Mouse (Mus musculus): ENCODE results near the gene Elmo2. TPM values are rescaled to one million over a fixed set of nuclear protein-coding genes. Genes with fewer than 3 reads are reported as not detected.

Gene Elmo2
- polyA plus RNA-seq, 1 experiment from 2014 or later, result 82.3 TPM

DNA sequence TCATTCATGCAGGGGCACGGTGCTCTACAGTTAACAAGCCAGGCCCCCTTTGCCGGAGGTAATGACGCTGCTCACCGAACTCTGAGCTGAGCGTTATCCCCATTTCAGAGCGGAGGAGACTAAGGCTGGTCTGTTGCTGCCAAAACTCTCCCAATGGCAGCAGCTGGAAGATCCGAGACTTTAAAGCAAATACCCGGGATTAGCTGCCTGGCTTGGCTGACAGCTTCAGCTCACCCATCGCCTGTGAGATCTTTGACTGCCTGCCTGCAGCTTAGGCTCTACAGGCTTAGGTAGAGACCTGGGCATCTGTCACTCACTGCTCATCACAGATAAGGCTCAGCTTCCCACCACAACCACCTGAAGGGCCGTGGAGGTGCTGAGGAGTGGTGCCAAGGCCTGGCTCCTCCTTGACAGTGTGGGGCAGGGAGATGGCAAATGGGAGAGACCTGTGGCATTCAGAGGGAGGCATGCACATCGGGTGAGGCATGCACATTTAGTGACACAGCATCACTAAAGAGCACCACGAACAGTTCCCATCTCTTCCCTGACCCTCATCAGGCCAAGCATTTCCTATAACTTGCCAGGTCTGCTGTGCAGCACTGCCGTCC is 15.4 kb downstream of the Elmo2 start:
- H3K27me3 ChIP-seq, result no peaks in the 10 kb centered on the region
- no peak for ATAC-seq (replicated peaks; ENCODE audit: low FRiP score)
- no peak overlapping the region for H3K4me3 ChIP-seq (replicated peaks)
- H3K36me3 ChIP-seq, result peaks cover 95% of the 10 kb centered on the region
- H3K4me1 ChIP-seq, result peaks cover 70% of the 10 kb centered on the region
- H3K9me3 ChIP-seq (replicated peaks), result no peaks in the 10 kb centered on the region
- H3K4me2 ChIP-seq, result peak overlapping the region; percentile 1; the same call in 1 of the 2 replicates
- no peak overlapping the region for H3K9ac ChIP-seq
- WGBS, result 59% methylated on average over 13 of the region's 13 CpGs
- H3K27ac ChIP-seq, result peak overlapping the region; percentile 48

DNA sequence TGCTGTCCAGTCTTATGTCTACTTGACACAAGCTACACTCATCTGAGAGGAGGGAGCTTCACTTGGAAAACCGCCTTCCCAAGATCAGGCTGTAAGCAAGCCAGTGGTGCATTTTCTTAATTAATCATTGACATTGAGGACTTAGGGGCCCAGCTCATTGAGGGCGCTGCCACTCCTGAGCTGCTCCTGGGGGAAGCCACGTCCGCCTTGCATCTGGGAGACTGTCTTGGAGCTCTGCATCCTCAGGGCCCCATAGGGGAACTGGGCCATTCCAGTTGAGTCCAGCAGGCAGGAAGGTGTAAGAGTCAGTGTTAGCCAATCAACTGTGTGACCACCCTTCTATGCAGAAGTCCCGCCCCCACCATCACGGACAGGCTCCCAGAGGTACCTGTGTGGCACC is 18.5 kb downstream of the Elmo2 start:
- H3K27me3 ChIP-seq, result no peaks in the 10 kb centered on the region
- H3K27ac ChIP-seq, result peak overlapping the region; percentile 73
- H3K9me3 ChIP-seq (replicated peaks), result no peaks in the 10 kb centered on the region
- peaks cover 45% of the 10 kb centered on the region for H3K4me1 ChIP-seq
- no peak overlapping the region for H3K4me2 ChIP-seq
- 71% methylated on average over 6 of the region's 6 CpGs for WGBS
- peak; percentile 68 for ATAC-seq (replicated peaks; ENCODE audit: low FRiP score)
- peaks cover 94% of the 10 kb centered on the region for H3K36me3 ChIP-seq
- H3K4me3 ChIP-seq (replicated peaks), result no peak overlapping the region
- H3K9ac ChIP-seq, result no peak overlapping the region

DNA sequence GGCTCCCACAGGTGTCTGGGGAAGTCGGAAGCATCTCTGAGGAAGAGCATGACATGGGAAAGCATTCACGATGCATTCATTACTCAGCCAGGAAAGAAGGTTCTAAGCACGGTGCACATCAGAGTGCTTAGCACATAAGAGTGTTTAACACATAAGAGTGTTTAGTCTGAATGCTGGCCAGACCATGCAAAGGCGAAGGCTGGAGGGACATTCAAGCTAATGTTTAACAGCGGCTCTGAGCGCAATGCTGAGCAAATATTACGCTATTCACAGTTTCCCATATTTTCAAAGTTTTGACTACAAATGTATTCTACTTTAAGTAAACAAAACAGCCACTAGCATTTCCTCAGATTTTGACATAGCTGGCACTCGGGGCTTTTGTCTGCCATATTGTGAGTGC is 20.8 kb downstream of the Elmo2 start:
- ATAC-seq (replicated peaks; ENCODE audit: low FRiP score), result no peak
- WGBS, result 87% methylated on average over 8 of the region's 8 CpGs
- Histone ChIP-seq H3K9me3 (replicated peaks) (no peaks in the 10 kb centered on the region), H3K27me3 (no peaks in the 10 kb centered on the region), H3K9ac (no peak overlapping the region), H3K4me1 (peaks cover 25% of the 10 kb centered on the region), H3K4me2 (no peak overlapping the region), H3K36me3 (peaks cover 94% of the 10 kb centered on the region), H3K27ac (0 out of 2 replicates have a peak overlapping the region, but pooled peaks have one; percentile 29), H3K4me3 (replicated peaks) (no peak overlapping the region)

DNA sequence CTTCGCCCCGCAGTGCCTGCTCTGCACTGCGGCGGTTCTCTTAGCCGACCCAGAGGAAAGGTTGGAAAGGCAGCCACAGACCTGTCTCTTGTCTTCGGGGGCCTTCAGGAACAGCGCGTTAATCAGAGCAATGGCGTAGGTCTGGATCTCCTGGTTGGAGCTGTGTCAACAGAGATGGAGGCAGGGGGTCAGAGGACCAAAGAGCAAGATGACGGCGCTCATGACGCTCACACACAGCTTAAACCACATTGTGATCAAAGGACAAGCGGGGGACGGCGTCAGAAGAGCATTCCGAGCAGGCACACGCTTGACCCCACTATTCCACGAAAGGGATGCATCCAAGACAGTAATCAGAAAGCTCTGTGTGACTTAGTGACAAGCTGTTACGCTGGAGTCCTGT is 21.5 kb downstream of the Elmo2 start:
- H3K4me1 ChIP-seq, result peaks cover 20% of the 10 kb centered on the region
- H3K9ac ChIP-seq, result no peak overlapping the region
- WGBS, result 87% methylated on average over 19 of the region's 19 CpGs
- H3K27ac ChIP-seq, result 0 out of 2 replicates have a peak overlapping the region, but pooled peaks have one; percentile 29
- no peak overlapping the region for H3K4me2 ChIP-seq
- H3K9me3 ChIP-seq (replicated peaks), result no peaks in the 10 kb centered on the region
- no peaks in the 10 kb centered on the region for H3K27me3 ChIP-seq
- peaks cover 93% of the 10 kb centered on the region for H3K36me3 ChIP-seq
- ATAC-seq (replicated peaks; ENCODE audit: low FRiP score), result no peak
- H3K4me3 ChIP-seq (replicated peaks), result no peak overlapping the region

DNA sequence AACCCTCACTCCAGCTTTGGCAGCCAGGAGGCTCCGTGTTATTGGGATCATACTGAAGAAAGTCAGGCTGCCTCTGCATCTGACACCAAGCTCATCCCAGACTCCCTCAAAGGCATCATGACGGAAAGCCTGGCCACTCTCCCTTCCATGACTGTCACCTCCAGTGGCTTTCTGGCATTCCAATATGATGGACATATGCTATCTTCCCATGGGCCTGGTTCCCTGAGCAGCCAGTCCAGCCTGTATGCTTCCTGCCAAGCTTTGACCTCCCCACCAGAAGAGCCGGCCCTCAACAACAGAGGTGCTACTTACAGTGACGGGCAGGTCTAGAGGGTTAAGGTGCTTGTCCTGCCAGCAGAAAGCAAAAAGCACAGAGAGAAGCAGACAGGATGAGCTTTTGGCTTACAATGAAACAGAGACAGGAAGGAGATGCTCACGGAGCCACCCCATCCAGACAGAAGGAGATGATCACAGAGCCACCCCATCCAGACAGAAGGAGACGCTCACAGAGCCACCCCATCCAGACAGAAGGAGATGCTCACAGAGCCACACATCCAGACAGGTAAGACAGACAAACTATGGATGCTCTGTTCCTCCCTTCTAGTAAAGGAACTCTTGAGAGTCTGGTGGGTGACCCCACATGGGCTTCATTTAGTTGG is 22.8 kb downstream of the Elmo2 start:
- Histone ChIP-seq H3K4me1 (peaks cover 12% of the 10 kb centered on the region), H3K4me3 (replicated peaks) (no peak overlapping the region), H3K27ac (no peak overlapping the region), H3K27me3 (no peaks in the 10 kb centered on the region), H3K36me3 (peaks cover 84% of the 10 kb centered on the region), H3K9ac (no peak overlapping the region), H3K4me2 (no peak overlapping the region), H3K9me3 (replicated peaks) (no peaks in the 10 kb centered on the region)
- ATAC-seq (replicated peaks; ENCODE audit: low FRiP score), result no peak
- whole genome bisulfite sequencing, result 92% methylated on average over 6 of the region's 6 CpGs

DNA sequence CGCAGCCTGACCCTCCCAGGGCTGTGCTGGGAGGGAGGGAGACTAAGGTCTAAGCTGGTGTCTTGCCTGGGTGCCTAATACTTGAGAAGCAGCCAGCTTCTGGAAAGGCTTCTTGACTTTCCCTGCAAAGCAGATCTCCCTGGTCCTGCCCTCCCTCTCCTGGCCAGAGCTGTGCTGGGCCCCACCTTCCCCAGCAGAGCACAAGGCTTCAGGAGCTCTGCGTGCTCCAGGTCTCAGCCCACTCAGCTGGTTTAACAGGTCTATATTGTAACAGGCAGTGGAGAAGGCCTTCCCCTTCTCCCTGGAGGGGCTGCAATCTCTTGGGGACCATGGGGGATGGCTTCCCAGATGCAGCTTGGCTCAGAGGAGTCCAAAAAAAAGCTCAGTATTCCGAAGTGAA is 24.9 kb downstream of the Elmo2 start:
- Histone ChIP-seq H3K4me2 (no peak overlapping the region), H3K27ac (no peak overlapping the region), H3K27me3 (no peaks in the 10 kb centered on the region), H3K4me3 (replicated peaks) (no peak overlapping the region), H3K36me3 (peaks cover 86% of the 10 kb centered on the region), H3K4me1 (peaks cover 5% of the 10 kb centered on the region; the same call in 1 of the 2 replicates), H3K9me3 (replicated peaks) (no peaks in the 10 kb centered on the region), H3K9ac (no peak overlapping the region)
- 58% methylated on average over 3 of the region's 3 CpGs for WGBS
- no peak for ATAC-seq (replicated peaks; ENCODE audit: low FRiP score)

DNA sequence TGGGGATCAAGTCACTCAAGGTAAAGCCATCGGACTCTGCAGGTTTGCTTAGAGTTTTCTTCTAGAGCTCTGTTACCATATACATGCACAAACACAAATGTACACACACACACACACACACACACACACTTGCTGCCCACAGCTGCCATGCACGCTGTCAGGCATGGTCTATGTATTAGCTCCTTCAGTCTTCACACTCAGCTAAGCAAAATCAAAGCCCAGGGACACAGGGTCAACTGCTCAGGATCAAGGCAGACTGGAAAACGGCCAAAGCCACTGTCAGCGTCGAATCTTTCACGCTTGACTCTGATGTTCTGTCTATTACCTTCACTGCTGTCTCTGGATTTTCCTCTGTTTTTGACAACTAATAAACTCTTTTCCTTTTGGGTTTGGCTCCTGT is 25.4 kb downstream of the Elmo2 start:
- Histone ChIP-seq H3K9ac (no peak overlapping the region), H3K4me3 (replicated peaks) (no peak overlapping the region), H3K4me1 (peaks cover 5% of the 10 kb centered on the region; the same call in 1 of the 2 replicates), H3K4me2 (no peak overlapping the region), H3K27ac (no peak overlapping the region), H3K9me3 (replicated peaks) (no peaks in the 10 kb centered on the region), H3K27me3 (no peaks in the 10 kb centered on the region), H3K36me3 (peaks cover 86% of the 10 kb centered on the region)
- no peak for ATAC-seq (replicated peaks; ENCODE audit: low FRiP score)
- 59% methylated on average over 6 of the region's 6 CpGs for WGBS

DNA sequence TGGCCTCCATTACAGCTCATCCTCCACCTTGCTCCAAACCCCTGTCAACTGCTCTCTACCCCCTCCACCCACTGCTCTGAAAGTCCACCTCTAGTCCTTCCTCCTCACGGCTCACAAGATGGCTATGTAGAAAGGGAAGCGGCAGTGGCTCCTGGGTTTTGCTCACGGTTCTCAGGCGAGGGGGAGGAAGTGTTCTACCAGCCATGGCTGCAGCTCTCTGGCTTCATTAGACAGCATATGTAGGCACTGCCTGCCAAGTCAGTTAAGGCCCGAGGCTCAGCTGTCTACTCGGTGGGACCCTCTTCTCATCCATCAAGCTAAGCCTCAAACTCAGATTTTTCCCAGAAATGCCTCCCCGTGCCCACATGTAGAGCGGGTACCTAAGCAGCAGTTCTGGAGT is 25.9 kb downstream of the Elmo2 start:
- H3K4me3 ChIP-seq (replicated peaks), result no peak overlapping the region
- 83% methylated on average over 8 of the region's 8 CpGs for WGBS
- H3K9ac ChIP-seq, result no peak overlapping the region
- peaks cover 90% of the 10 kb centered on the region for H3K36me3 ChIP-seq
- ATAC-seq (replicated peaks; ENCODE audit: low FRiP score), result no peak
- H3K4me2 ChIP-seq, result no peak overlapping the region
- no peaks in the 10 kb centered on the region for H3K9me3 ChIP-seq (replicated peaks)
- H3K27ac ChIP-seq, result no peak overlapping the region
- H3K27me3 ChIP-seq, result no peaks in the 10 kb centered on the region
- H3K4me1 ChIP-seq, result peaks cover 5% of the 10 kb centered on the region; the same call in 1 of the 2 replicates

GRCm38 (mm10) chr2:165297429-165297828 is 28.9 kb downstream of the Elmo2 start:
- peaks cover 90% of the 10 kb centered on the region for H3K36me3 ChIP-seq
- no peaks in the 10 kb centered on the region for H3K27me3 ChIP-seq
- no peak for ATAC-seq (replicated peaks; ENCODE audit: low FRiP score)
- H3K4me1 ChIP-seq, result no peaks in the 10 kb centered on the region
- no peak overlapping the region for H3K27ac ChIP-seq
- 85% methylated on average over 11 of the region's 11 CpGs for WGBS
- no peak overlapping the region for H3K9ac ChIP-seq
- no peak overlapping the region for H3K4me2 ChIP-seq
- H3K4me3 ChIP-seq (replicated peaks), result no peak overlapping the region
- H3K9me3 ChIP-seq (replicated peaks), result no peaks in the 10 kb centered on the region

- no peaks in the 10 kb centered on the region for H3K4me1 ChIP-seq
- H3K27me3 ChIP-seq, result no peaks in the 10 kb centered on the region
- 86% methylated on average over 18 of the region's 18 CpGs for WGBS
- no peaks in the 10 kb centered on the region for H3K9me3 ChIP-seq (replicated peaks)
- peaks cover 90% of the 10 kb centered on the region for H3K36me3 ChIP-seq
- ATAC-seq (replicated peaks; ENCODE audit: low FRiP score), result no peak
- H3K4me3 ChIP-seq (replicated peaks), result no peak overlapping the region
- H3K9ac ChIP-seq, result no peak overlapping the region
- H3K27ac ChIP-seq, result no peak overlapping the region
- H3K4me2 ChIP-seq, result no peak overlapping the region
Measured at GRCm38 (mm10) chr2:165296571-165296970, 29.7 kb downstream of the Elmo2 start.

GRCm38 (mm10) chr2:165288315-165289031 is 37.8 kb downstream of the Elmo2 start:
- Histone ChIP-seq H3K27me3 (no peaks in the 10 kb centered on the region), H3K4me3 (replicated peaks) (peak overlapping the region; percentile 84), H3K27ac (peak overlapping the region; percentile 69), H3K9ac (peak overlapping the region; percentile 67), H3K36me3 (peaks cover 43% of the 10 kb centered on the region), H3K4me1 (peaks cover 28% of the 10 kb centered on the region), H3K9me3 (replicated peaks) (no peaks in the 10 kb centered on the region), H3K4me2 (peak overlapping the region; percentile 94)
- WGBS, result 65% methylated on average over 18 of the region's 18 CpGs
- ATAC-seq (replicated peaks; ENCODE audit: low FRiP score), result 0 out of 2 replicates have a peak, but pooled peaks have one; percentile 19
